Comparison of ENCODE assay signal across 10 mouse cellular contexts in the genomic region with DNA sequence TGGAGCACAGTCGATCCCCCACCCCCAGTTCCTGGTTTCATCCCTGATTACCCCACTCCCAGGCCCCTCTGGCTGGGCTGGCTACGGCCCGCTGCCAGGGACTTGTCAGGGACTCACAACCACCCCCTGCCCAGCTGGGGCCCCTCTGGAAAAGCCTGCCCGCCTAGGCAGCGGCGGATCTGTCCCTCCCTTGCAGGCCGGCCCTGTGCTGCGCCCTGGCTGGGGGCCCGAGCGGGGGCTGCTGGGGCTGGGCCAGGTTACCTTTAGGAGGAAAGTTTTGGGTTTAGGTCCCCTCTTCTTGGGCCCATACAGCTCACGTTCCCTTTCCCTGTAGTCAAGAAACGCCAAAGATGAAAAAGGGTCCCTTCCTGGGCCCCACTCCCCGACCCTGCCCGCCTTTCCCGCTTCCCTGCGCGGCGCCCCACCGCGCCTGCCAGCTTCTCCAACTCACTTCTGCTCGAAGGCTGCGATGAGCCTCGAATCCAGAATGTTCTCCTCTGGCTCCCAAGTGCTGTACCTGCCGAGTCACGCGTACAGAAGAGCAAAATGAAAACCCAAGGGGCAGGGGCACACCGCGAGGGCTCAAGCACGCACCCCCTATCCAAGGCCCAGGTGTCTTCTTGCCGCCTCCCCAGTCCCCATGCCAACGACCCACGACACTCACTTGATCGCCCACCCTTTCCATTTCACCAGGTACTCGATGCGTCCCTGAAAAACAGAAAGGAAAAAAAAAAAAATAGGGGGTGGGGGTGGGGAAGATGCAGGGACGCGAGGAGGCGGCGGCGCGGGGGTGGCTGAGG. TPM values are rescaled to one million over a fixed set of nuclear protein-coding genes. Genes with fewer than 3 reads are reported as not detected.
A peak's percentile ranks its signal among the peaks of the same experiment; 100 is the strongest.
DNase-seq lines count a peak whose midpoint lies in the region; ATAC-seq and TF ChIP-seq lines count a peak whose summit lies in the region.
"Had no signal": no experiment of that assay in that cellular context is flagged by ENCODE, and none has a peak within 500 bp of the region (broad histone marks: within the 10 kb centered on the region; RNA-seq: fewer than 3 reads in every experiment).

No protein-coding gene starts in this region.

- peaks cover 27% of the 10 kb centered on the region for H3K36me3 ChIP-seq in C2C12 (ENCODE audit: control insufficient read depth, insufficient read depth)
- H3K36me3 ChIP-seq in heart, embryonic 13.5 days: peaks cover 23% of the 10 kb centered on the region
- peaks cover 23% of the 10 kb centered on the region for H3K36me3 ChIP-seq in midbrain, embryonic 10.5 days

- H3K9ac ChIP-seq in heart, embryonic 13.5 days: peak overlapping the region; percentile 97

- H3K79me2 ChIP-seq in C2C12 (ENCODE audit: control insufficient read depth, insufficient read depth): peaks cover 38% of the 10 kb centered on the region

- H3K79me3 ChIP-seq in C2C12 (ENCODE audit: low read depth): peaks cover 11% of the 10 kb centered on the region

- no peak for TF ChIP-seq CTCF in gastrocnemius, adult 2 months (IDR thresholded peaks at IDR 0.05)
- TF ChIP-seq CTCF in C2C12 (IDR thresholded peaks at IDR 0.05; ENCODE audit: control insufficient read depth, insufficient read depth, insufficient read length): no peak

- no peaks in the 10 kb centered on the region for H3K27me3 ChIP-seq in C2C12 (ENCODE audit: control insufficient read depth, insufficient read depth, insufficient read length)
- H3K27me3 ChIP-seq in heart, embryonic 13.5 days (replicated peaks): no peaks in the 10 kb centered on the region; the same call in 1 of the 2 replicates
- H3K27me3 ChIP-seq in midbrain, embryonic 10.5 days (ENCODE audit: low read depth, poor library complexity, severe bottlenecking): no peaks in the 10 kb centered on the region
- H3K27me3 ChIP-seq: Patski had no signal

- H3K4me3 ChIP-seq in gastrocnemius, adult 2 months: peak overlapping the region; percentile 94
- peak overlapping the region; percentile 96 for H3K4me3 ChIP-seq in C2C12 (ENCODE audit: insufficient read depth, poor library complexity, severe bottlenecking)
- H3K4me3 ChIP-seq in heart, embryonic 13.5 days: peak overlapping the region; percentile 90
- H3K4me3 ChIP-seq in midbrain, embryonic 10.5 days: peak overlapping the region; percentile 81

- WGBS in heart, embryonic 13.5 days: under 1% methylated on average over 41 of the region's 41 CpGs
- WGBS in midbrain, embryonic 10.5 days: 0% methylated on average over 37 of the region's 41 CpGs

- intact Hi-C loops in gastrocnemius, adult 2 months (cut with DNase I): loop anchor here (5.0 kb wide), 2 partner anchors 94 to 249 kb away; no protein-coding TSS in a partner anchor

- H3ac ChIP-seq in C2C12 (ENCODE audit: control insufficient read depth, insufficient read length, low read depth): peak overlapping the region; percentile 81

- ATAC-seq in heart, embryonic 13.5 days (ENCODE audit: extremely low read depth, insufficient number of reproducible peaks, low FRiP score, low TSS enrichment): peak; percentile 37; the same call in 1 of the 2 replicates

- H3K9me3 ChIP-seq in heart, embryonic 13.5 days: no peaks in the 10 kb centered on the region
- H3K9me3 ChIP-seq in midbrain, embryonic 10.5 days (replicated peaks): no peaks in the 10 kb centered on the region

- peak overlapping the region; percentile 91 for H3K4me2 ChIP-seq in heart, embryonic 13.5 days

- peak overlapping the region; percentile 92 for H3K27ac ChIP-seq in gastrocnemius, adult 2 months
- H3K27ac ChIP-seq in heart, embryonic 13.5 days (replicated peaks): peak overlapping the region; percentile 97
- peak overlapping the region; percentile 94 for H3K27ac ChIP-seq in midbrain, embryonic 10.5 days (replicated peaks)

- peak; percentile 49 for DNase-seq in gastrocnemius, adult 2 months
- no peak for DNase-seq in gastrocnemius, adult 8-10 months (ENCODE audit: low spot score in 2 of 2)
- peak; percentile 59 for DNase-seq in cerebellum, adult 8-10 months
- peak; percentile 53 to 64 for DNase-seq in layer of hippocampus, postnatal 10 days (ENCODE audit: low spot score in 2 of 2)
- peak; percentile 52 for DNase-seq in midbrain, embryonic 10.5 days (ENCODE audit: low spot score)
- DNase-seq in testis, postnatal 10 days (ENCODE audit: low spot score): peak; percentile 69

- H3K4me1 ChIP-seq in heart, embryonic 13.5 days: peaks cover 51% of the 10 kb centered on the region
- H3K4me1 ChIP-seq in midbrain, embryonic 10.5 days: peaks cover 71% of the 10 kb centered on the region

TF ChIP-seq in C2C12, 6 proteins besides CTCF, POLR2A, EP300 and RAD21:
- TF ChIP-seq FOSL1 (IDR thresholded peaks at IDR 0.05; ENCODE audit: insufficient read depth, low read length, poor library complexity, severe bottlenecking): no peak
- TF ChIP-seq MAX (IDR thresholded peaks at IDR 0.05): no peak
- TF ChIP-seq USF1 (IDR thresholded peaks at IDR 0.05; ENCODE audit: low read depth): no peak
- no peak for TF ChIP-seq MYOG (IDR thresholded peaks at IDR 0.05; ENCODE audit: control insufficient read depth, extremely low read depth, insufficient read length)
- no peak for TF ChIP-seq MYOD1 (IDR thresholded peaks at IDR 0.05; ENCODE audit: control insufficient read depth, insufficient read length, low read depth)
- TF ChIP-seq CEBPB (IDR thresholded peaks at IDR 0.05; ENCODE audit: low read depth): no peak
TF ChIP-seq in C2C12: peak in this region for 0.

RNA-seq across cellular contexts. Expression of gene Npcd, which starts 0.6 kb away (rescaled TPM):
- under 1 TPM; 0.22 to 0.38 TPM for total RNA-seq in gastrocnemius, adult 2 months (2021)
- total RNA-seq in gastrocnemius, adult 8-10 months (2022): under 1 TPM in 2 of 4 experiments, not detected in 2; 0.32 to 0.47 TPM
- polyA plus RNA-seq in C2C12 (2012; fragmentation: generic; extraction: Trizol): not detected
- not detected in 2 replicates for polyA plus RNA-seq in heart, embryonic 13.5 days (2015; fragmentation: Nextera tagmentation; extraction: Ambion mirVana)
- 10 to 100 TPM; 12.5 to 13.3 TPM for total RNA-seq in layer of hippocampus, postnatal 10 days (2021)
- 0.16 TPM in 1 of 2 replicates, not detected in the other for polyA plus RNA-seq in midbrain, embryonic 10.5 days (2016; fragmentation: Nextera tagmentation; extraction: Ambion mirVana)
- polyA plus RNA-seq: large intestine, adult 2 months had no signal

RNA-seq across cellular contexts. Expression of gene Cbx6, which starts 1.0 kb away (rescaled TPM):
- 10 to 100 TPM in 1 of 2 experiments, 1 to 10 TPM in 1; 8.4 to 12.6 TPM for total RNA-seq in gastrocnemius, adult 2 months (2021)
- total RNA-seq in gastrocnemius, adult 8-10 months (2022): 1 to 10 TPM; 6.1 to 8.5 (median 7.9) TPM
- 68.3 TPM for polyA plus RNA-seq in C2C12 (2012; fragmentation: generic; extraction: Trizol)
- 48.6 and 49.5 TPM in 2 replicates for polyA plus RNA-seq in heart, embryonic 13.5 days (2015; fragmentation: Nextera tagmentation; extraction: Ambion mirVana)
- 100 to 1,000 TPM; 252 to 277 TPM for total RNA-seq in layer of hippocampus, postnatal 10 days (2021)
- polyA plus RNA-seq in midbrain, embryonic 10.5 days (2016; fragmentation: Nextera tagmentation; extraction: Ambion mirVana): 24.0 and 30.4 TPM in 2 replicates

RNA-seq across cellular contexts. Expression of gene Nptxr, which starts 28.9 kb away (rescaled TPM):
- total RNA-seq in gastrocnemius, adult 2 months (2021): 1 to 10 TPM in 1 of 2 experiments, under 1 TPM in 1; 0.46 to 1.0 TPM
- total RNA-seq in gastrocnemius, adult 8-10 months (2022): under 1 TPM; 0.39 to 0.99 (median 0.64) TPM
- 26.6 TPM for polyA plus RNA-seq in C2C12 (2012; fragmentation: generic; extraction: Trizol)
- polyA plus RNA-seq in heart, embryonic 13.5 days (2015; fragmentation: Nextera tagmentation; extraction: Ambion mirVana): 1.6 and 1.7 TPM in 2 replicates
- 100 to 1,000 TPM; 648 to 749 TPM for total RNA-seq in layer of hippocampus, postnatal 10 days (2021)
- polyA plus RNA-seq in midbrain, embryonic 10.5 days (2016; fragmentation: Nextera tagmentation; extraction: Ambion mirVana): 2.2 and 3.4 TPM in 2 replicates

RNA-seq across cellular contexts. Expression of gene Dnal4, which starts 55.8 kb away (rescaled TPM):
- 1 to 10 TPM; 4.2 to 6.2 TPM for total RNA-seq in gastrocnemius, adult 2 months (2021)
- total RNA-seq in gastrocnemius, adult 8-10 months (2022): 1 to 10 TPM; 4.8 to 6.5 (median 5.2) TPM
- polyA plus RNA-seq in C2C12 (2012; fragmentation: generic; extraction: Trizol): 48.9 TPM
- polyA plus RNA-seq in heart, embryonic 13.5 days (2015; fragmentation: Nextera tagmentation; extraction: Ambion mirVana): 35.6 and 37.5 TPM in 2 replicates
- 10 to 100 TPM; 31.9 to 33.4 TPM for total RNA-seq in layer of hippocampus, postnatal 10 days (2021)
- polyA plus RNA-seq in midbrain, embryonic 10.5 days (2016; fragmentation: Nextera tagmentation; extraction: Ambion mirVana): 63.9 and 81.5 TPM in 2 replicates

RNA-seq across cellular contexts. Expression of gene Apobec3, which starts 58.0 kb away (rescaled TPM):
- total RNA-seq in gastrocnemius, adult 2 months (2021): 1 to 10 TPM; 2.4 to 2.6 TPM
- 1 to 10 TPM; 1.4 to 2.4 (median 2.0) TPM for total RNA-seq in gastrocnemius, adult 8-10 months (2022)
- polyA plus RNA-seq in C2C12 (2012; fragmentation: generic; extraction: Trizol): 24.0 TPM
- 13.5 and 13.9 TPM in 2 replicates for polyA plus RNA-seq in heart, embryonic 13.5 days (2015; fragmentation: Nextera tagmentation; extraction: Ambion mirVana)
- 1 to 10 TPM; 6.9 to 7.0 TPM for total RNA-seq in layer of hippocampus, postnatal 10 days (2021)
- polyA plus RNA-seq in midbrain, embryonic 10.5 days (2016; fragmentation: Nextera tagmentation; extraction: Ambion mirVana): 6.2 and 8.5 TPM in 2 replicates

Comparison
In these comparisons a context has a peak if more than half of its experiments do, and no peak if none do; other contexts are left out.
1. DNase-seq: peak in gastrocnemius, adult 2 months (single experiment), cerebellum, adult 8-10 months (single experiment), layer of hippocampus, postnatal 10 days (2 of 2), midbrain, embryonic 10.5 days (single experiment) and testis, postnatal 10 days (single experiment); none in gastrocnemius, adult 8-10 months (0 of 2).
2. RNA of gene Npcd, which starts 0.6 kb away (total RNA-seq): 12.5 to 13.3 TPM in layer of hippocampus, postnatal 10 days; 0.22 to 0.38 TPM in gastrocnemius, adult 2 months and 0.32 to 0.47 TPM in gastrocnemius, adult 8-10 months; every median in the first group is over 4 times any median in the second.
3. RNA of gene Cbx6, which starts 1.0 kb away (total RNA-seq): 252 to 277 TPM in layer of hippocampus, postnatal 10 days; 8.4 to 12.6 TPM in gastrocnemius, adult 2 months and 6.1 to 8.5 TPM in gastrocnemius, adult 8-10 months; every median in the first group is over 10 times any median in the second.
4. RNA of gene Nptxr, which starts 28.9 kb away (total RNA-seq): 648 to 749 TPM in layer of hippocampus, postnatal 10 days; 0.46 to 1.0 TPM in gastrocnemius, adult 2 months and 0.39 to 0.99 TPM in gastrocnemius, adult 8-10 months; every median in the first group is over 100 times any median in the second.
5. Peak in every context shown above with its lines, with median percentiles within 50 percentile points of each other: H3K27ac ChIP-seq and H3K4me3 ChIP-seq.